Mouse (Mus musculus) testis, adult 2 months (tissue): ENCODE results near the gene Nmt1. TPM values are rescaled to one million over a fixed set of nuclear protein-coding genes. Genes with fewer than 3 reads are reported as not detected.

Source experiments
- H3K27ac ChIP-seq: fragments of 200-500 bp; 2 replicates; pipeline ENCODE4 v1.5.1; 2012; ENCODE audit warnings: low read depth, low read length; ENCODE audit not compliant: control insufficient read depth, insufficient read depth
- H3K27me3 ChIP-seq: fragments of 200-500 bp; 2 replicates; pipeline ENCODE4 v1.6.1; 2012; ENCODE audit warnings: mild to moderate bottlenecking, low read length, moderate library complexity; ENCODE audit not compliant: control insufficient read depth, insufficient read depth
- H3K36me3 ChIP-seq: fragments of 200-500 bp; 2 replicates; pipeline ENCODE4 v1.6.1; 2012; ENCODE audit warnings: mild to moderate bottlenecking, low read length; ENCODE audit not compliant: control insufficient read depth, insufficient read depth
- H3K4me1 ChIP-seq: fragments of 200-500 bp; 2 replicates; pipeline ENCODE4 v1.6.1; 2012; ENCODE audit warnings: low read length; ENCODE audit not compliant: control insufficient read depth, insufficient read depth
- H3K4me3 ChIP-seq: fragments of 200-500 bp; 2 replicates; pipeline ENCODE4 v1.5.1; 2012; ENCODE audit warnings: low read depth, mild to moderate bottlenecking, low read length, moderate library complexity, mixed read lengths; ENCODE audit not compliant: control insufficient read depth
- CTCF ChIP-seq: fragments of 200-500 bp; IDR thresholded peaks from 2 replicates; pipeline ENCODE4 v1.5.1; 2012; ENCODE audit warnings: low read depth, mild to moderate bottlenecking, inconsistent platforms, low read length, moderate library complexity; ENCODE audit not compliant: control insufficient read depth, insufficient read depth, insufficient replicate concordance
- POLR2A ChIP-seq: fragments of 200-500 bp; IDR thresholded peaks from 2 replicates; pipeline ENCODE4 v1.6.1; 2012; ENCODE audit warnings: low read depth, mild to moderate bottlenecking, inconsistent platforms, low read length, moderate library complexity; ENCODE audit not compliant: control insufficient read depth
- polyA plus RNA-seq: library from polyadenylated mRNA; depleted of rRNA; stranded (reverse); fragments of >200 nt; gene quantifications from 2 replicates; pipeline ENCODE4 v1.2.3, GENCODE M21; 2012

Gene Nmt1
- polyA plus RNA-seq, 1 experiment: 97.3 TPM

- H3K4me3 ChIP-seq: no peak overlapping the region
- TF ChIP-seq POLR2A (no peak), CTCF (no peak)
- H3K27me3 ChIP-seq: no peaks in the 10 kb centered on the region
- no peak overlapping the region for H3K27ac ChIP-seq
- H3K4me1 ChIP-seq: no peaks in the 10 kb centered on the region
- peaks cover 9% of the 10 kb centered on the region for H3K36me3 ChIP-seq
These were observed 30.6 kb downstream of the Nmt1 start for GRCm38 (mm10) chr11:103058499-103059085.

DNA sequence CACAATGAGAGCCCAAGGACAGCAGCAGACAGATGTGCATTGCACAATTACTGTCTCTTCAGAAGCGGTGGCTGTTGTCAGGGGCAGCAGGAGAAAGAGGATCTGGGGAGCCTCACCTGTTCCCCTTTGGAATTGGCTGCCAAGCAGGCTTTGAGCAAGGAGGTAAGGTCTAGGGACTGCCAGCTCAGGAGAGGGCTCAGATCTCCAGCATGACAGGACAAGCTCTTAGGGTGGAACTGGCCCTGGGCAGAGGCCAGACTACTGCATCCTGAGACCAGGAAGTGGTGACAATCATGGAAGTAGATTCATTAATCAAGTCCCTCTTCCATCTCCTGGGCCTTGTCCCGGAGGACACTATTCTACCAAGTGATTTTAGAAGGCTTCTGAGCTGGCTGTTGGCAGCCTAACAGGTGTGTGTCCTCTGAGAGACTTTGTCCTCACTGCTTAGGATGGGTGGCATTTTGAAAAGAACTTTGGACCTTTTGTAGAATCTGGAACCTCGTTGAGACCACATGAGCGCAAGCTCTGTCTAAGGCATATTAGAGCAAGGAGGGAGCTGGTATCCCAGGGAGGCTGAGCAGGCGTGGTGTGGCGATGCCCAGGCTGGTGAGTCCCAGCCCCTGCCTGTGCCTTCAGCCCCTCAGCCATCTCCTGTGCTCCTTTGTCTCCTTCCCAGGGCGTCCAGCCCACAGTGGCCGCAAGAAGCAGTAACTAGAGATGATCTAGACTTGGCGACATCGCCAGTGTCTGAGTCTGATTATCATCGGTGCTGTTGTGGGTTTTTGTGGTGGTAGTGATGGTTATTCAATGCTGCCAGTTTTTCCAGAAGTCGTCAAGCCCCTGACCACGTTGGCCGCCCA is 38.4 kb downstream of the Nmt1 start:
- Histone ChIP-seq H3K27me3 (no peaks in the 10 kb centered on the region), H3K36me3 (peaks cover 5% of the 10 kb centered on the region), H3K4me3 (no peak overlapping the region), H3K27ac (no peak overlapping the region), H3K4me1 (no peaks in the 10 kb centered on the region)
- TF ChIP-seq CTCF (no peak), POLR2A (no peak)

- Histone ChIP-seq H3K4me3 (no peak overlapping the region), H3K27me3 (no peaks in the 10 kb centered on the region), H3K36me3 (peaks cover 5% of the 10 kb centered on the region), H3K4me1 (no peaks in the 10 kb centered on the region), H3K27ac (no peak overlapping the region)
- TF ChIP-seq POLR2A (no peak), CTCF (no peak)
These were observed 39.0 kb downstream of the Nmt1 start for GRCm38 (mm10) chr11:103067051-103067361.

- no peaks in the 10 kb centered on the region for H3K4me1 ChIP-seq
- no peaks in the 10 kb centered on the region for H3K27me3 ChIP-seq
- no peak overlapping the region for H3K27ac ChIP-seq
- H3K36me3 ChIP-seq: peaks cover 5% of the 10 kb centered on the region
- no peak overlapping the region for H3K4me3 ChIP-seq
- TF ChIP-seq CTCF (no peak), POLR2A (no peak)
These were observed 39.5 kb downstream of the Nmt1 start for GRCm38 (mm10) chr11:103067457-103068001.

DNA sequence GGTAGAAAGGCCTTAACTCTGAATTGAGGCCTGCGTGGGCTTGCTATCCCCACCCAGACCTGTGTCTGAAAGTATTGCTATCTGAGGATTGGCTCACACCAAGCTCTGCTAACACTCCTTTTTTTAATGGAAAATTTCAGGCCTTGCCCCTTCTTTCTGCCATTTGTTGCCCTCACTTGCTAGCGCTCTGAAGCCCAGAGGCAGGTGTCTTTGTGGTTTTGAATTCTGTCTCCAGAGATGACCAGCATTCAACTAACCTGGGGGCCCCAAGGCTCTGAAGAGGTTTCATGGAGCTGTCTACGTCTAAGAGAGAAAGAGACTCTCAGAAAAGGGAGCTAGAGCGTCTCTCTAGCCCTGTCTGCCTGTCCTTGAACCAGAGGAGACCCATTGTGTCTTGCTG is 40.3 kb downstream of the Nmt1 start:
- H3K27ac ChIP-seq: no peak overlapping the region
- H3K4me3 ChIP-seq: no peak overlapping the region
- TF ChIP-seq CTCF: no peak
- no peak for TF ChIP-seq POLR2A

GRCm38 (mm10) chr11:103068884-103069283 is 40.9 kb downstream of the Nmt1 start:
- TF ChIP-seq POLR2A (no peak), CTCF (no peak)
- H3K4me1 ChIP-seq: no peaks in the 10 kb centered on the region
- H3K36me3 ChIP-seq: peaks cover 5% of the 10 kb centered on the region
- no peak overlapping the region for H3K27ac ChIP-seq
- H3K4me3 ChIP-seq: no peak overlapping the region
- H3K27me3 ChIP-seq: no peaks in the 10 kb centered on the region

More for the DNA sequence above, 40.3 kb downstream of the Nmt1 start:
- Histone ChIP-seq H3K27me3 (no peaks in the 10 kb centered on the region), H3K36me3 (peaks cover 5% of the 10 kb centered on the region), H3K4me1 (no peaks in the 10 kb centered on the region)

DNA sequence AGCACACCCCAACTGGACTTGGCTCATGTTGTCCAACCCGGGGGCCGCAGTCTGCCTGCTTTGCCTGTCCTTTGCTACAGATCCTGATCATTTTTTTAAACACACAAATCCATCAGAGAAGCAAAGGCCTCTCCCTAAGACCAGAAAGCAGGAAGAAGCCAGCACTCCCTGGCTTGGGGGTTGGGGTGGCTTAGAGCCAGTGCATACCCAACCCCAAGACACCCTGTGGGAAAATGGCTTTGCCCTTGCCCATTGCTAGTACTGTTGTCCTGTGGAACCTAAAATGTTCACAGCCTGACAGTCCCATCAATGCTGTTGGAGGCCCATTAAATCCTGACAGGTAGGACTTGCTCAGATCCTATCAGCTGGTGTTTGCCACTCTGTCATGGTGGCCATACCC is 41.7 kb downstream of the Nmt1 start:
- peaks cover 5% of the 10 kb centered on the region for H3K36me3 ChIP-seq
- no peak overlapping the region for H3K27ac ChIP-seq
- H3K27me3 ChIP-seq: no peaks in the 10 kb centered on the region
- H3K4me3 ChIP-seq: no peak overlapping the region
- H3K4me1 ChIP-seq: no peaks in the 10 kb centered on the region; the same call in 1 of the 2 replicates
- TF ChIP-seq POLR2A (no peak), CTCF (no peak)

- TF ChIP-seq CTCF (no peak), POLR2A (no peak)
- Histone ChIP-seq H3K4me3 (no peak overlapping the region), H3K27me3 (no peaks in the 10 kb centered on the region), H3K36me3 (peaks cover 3% of the 10 kb centered on the region), H3K4me1 (no peaks in the 10 kb centered on the region; the same call in 1 of the 2 replicates), H3K27ac (no peak overlapping the region)
These were observed 42.4 kb downstream of the Nmt1 start for GRCm38 (mm10) chr11:103070322-103070880.
